Mouse (Mus musculus) adrenal gland, adult (tissue): ENCODE measurements around the gene Slc5a2.
A peak's percentile ranks its signal among the peaks of the same experiment; 100 is the strongest.

Experiments used
- DNase-seq, 2 experiments: peaks; one replicate each; pipeline ENCODE4 v3.0.0; 2022 to 2023; ENCODE audit warnings: low spot score in 1 of 2; ENCODE audit not compliant: inconsistent age in 2 of 2

Gene Slc5a2

DNA sequence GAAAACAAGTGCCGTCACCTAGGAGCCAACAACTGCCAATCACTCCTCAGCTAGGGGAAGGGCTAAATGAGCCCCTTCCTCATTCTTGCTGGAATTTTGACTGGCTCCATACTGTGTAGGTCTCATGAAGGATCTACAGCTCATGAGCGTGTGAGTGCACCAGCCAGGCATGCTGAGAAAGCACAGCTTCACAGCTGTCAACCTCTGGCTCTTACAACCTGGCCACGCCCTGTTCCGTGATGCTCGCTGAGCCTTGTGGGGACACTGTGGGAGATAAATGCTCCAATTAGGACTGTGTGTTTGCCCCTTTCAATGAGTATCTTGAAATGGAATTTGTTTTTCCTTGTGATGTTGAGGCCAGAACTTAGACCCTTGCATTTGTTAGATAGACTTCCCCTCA, 15.5 kb upstream of the Slc5a2 start:
- no peak for DNase-seq

DNA sequence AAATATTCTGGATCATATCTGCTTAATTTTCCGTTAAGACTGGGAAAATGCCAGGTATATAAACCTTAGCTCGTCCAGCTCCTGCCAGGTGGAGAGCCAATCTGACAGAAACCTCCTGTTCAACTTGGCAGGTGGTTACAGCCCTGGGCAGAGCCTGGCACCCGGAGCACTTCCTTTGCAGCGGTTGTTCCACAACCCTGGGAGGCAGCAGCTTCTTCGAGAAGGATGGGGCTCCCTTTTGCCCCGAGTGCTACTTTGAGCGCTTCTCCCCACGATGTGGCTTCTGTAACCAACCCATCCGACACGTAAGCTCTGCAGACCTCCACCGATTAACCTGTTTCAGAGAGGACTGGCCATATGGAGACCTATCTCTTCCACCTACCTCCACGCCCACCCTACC, 13.5 kb upstream of the Slc5a2 start:
- no peak for DNase-seq

DNA sequence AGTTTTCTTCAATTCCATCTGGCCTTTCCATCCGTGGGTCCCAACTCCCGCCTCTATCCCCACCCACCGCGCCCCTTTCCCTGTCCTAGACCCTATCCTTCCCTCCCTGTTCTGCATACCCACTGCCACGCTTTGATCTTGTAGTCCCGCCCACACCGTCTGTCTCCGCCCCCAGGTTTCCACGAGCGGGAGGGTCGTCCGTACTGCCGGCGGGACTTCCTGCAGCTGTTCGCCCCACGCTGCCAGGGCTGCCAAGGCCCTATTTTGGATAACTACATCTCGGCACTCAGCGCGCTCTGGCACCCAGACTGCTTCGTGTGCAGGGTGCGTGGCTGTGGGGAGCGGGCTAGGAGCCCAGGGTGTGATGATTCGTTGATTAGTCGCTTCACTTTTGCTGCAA, 12.8 kb upstream of the Slc5a2 start:
- no peak for DNase-seq

DNA sequence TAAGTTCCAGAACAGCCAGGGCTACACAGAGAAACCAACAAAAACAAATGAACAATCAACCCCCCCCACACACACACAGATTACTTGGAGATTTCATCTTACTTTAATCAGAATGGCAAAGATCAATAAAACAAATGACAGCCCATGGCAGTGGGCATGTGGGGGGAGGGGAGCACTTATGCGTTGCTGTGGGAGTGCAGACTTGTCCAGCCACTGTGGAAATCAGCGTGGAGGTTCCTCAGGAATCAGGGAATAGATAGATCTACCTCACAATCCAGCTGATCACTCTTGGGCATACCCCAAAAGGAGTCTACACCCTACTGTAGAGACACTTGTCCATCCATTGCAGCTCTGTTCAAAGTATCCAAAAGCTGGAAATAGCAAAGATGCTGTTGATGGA, 10.5 kb upstream of the Slc5a2 start:
- DNase-seq = no peak

DNA sequence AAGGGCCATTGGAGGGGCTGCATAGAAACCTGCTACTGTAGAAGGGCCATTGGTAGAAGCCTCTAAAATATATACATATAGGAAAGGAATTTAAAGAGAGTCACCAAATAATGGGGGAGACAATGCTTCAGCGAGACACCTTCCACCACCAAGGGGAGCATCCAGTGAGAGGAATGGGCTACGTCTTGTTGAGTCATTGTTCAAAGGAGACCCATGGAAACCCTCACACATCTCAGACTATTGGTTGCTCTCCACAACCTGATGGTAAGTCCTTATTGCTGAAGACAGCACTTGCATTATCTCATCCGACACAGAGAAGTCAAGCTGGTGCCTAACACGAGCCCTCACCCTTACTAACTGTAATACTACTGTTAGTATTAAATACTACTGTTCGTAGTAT, 9.7 kb upstream of the Slc5a2 start:
- no peak for DNase-seq

DNA sequence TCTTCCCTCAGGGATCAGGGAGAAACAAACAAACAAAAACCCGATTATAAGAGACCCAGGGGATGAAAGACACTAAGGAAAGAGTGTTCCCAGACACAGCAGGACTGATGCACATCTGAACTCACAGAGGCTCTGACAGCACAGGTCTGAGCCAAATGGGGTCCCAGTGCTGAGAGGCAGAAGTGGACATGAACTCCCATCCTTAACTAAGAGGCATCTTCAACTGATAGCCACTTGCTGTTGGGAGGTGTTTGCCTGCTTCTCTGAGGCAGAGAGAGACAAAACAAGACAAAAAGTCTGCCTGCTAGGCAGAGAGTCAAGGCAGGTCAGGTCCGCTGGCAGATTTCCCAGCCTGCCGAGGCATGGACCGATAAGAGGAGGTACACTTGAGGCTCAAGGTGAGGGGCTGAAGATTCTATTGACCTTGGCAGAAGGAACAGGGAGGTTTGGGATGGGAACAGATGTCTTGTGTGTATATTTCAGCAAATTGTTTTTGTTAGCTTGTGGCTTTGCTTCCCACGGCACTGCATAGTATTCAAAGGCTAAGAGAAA, 8.6 kb upstream of the Slc5a2 start:
- peak; percentile 61 to 72 for DNase-seq

DNA sequence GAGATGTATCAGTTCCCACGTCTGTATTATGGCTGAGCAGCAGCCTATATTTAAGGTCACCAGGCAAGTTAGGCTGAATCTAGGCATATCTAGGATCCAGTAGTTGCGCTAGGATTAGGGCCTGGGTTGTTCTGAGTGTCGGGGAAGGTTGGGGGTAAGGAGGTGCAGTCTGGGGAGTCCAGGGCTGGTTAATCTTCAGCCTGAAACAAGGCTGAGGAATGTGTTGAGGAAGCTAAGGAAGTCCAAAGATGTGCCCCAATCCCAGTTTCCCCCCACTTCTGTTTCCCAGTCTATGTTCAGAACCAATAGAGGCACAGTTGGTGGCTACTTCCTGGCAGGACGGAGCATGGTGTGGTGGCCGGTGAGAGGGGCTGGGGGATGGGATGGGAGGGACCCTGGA, 599 bp downstream of the Slc5a2 start:
- no peak for DNase-seq

DNA sequence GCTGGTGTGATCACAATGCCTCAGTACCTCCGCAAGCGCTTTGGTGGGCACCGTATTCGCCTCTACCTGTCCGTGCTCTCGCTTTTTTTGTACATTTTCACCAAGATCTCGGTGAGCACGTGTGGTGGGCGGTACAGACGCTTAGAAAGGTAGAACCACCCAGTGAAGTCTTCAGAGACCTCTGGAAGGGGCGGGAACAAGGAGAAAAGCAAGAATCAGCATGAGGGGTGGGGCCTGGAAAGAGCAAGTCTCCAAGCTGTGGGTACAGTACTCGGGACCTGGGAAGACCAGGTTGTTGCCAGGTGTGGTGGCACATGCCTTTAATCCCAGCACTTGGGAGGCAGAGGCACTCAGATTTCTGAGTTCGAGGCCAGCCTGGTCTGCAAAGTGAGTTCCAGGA, 1.9 kb downstream of the Slc5a2 start:
- DNase-seq = no peak

DNA sequence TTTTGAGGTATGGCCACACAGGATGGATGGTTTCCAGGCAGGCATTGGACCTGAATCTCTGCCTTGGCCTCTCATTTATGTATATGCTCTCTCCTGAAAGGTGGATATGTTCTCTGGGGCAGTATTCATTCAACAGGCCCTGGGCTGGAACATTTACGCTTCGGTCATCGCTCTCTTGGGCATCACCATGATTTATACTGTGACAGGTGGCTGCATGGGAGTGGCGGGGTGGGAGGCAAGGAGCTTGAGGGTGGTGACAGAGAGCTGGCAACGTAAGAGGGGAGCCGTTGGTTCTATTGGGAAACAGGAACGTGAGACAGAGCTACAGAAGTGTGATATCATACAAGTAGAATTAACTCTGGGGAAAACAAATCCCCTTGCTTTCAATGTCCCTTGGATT, 2.4 kb downstream of the Slc5a2 start:
- no peak for DNase-seq

DNA sequence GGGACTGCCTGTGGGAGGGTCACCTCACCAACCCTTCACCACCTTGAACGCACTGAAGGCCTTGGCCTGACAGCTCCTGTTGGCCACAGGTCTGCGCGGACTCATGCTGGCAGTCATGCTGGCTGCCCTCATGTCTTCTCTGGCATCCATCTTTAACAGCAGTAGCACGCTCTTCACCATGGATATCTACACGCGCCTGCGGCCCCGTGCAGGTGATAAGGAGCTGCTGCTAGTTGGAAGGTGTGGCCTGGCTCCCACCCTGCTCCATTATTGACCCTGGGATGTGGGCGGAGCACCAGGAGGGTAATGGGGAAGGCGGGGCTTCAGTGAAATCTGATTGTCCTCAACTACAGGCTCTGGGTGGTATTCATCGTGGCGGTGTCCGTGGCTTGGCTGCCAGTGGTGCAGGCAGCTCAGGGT, 5.0 kb downstream of the Slc5a2 start:
- no peak for DNase-seq

DNA sequence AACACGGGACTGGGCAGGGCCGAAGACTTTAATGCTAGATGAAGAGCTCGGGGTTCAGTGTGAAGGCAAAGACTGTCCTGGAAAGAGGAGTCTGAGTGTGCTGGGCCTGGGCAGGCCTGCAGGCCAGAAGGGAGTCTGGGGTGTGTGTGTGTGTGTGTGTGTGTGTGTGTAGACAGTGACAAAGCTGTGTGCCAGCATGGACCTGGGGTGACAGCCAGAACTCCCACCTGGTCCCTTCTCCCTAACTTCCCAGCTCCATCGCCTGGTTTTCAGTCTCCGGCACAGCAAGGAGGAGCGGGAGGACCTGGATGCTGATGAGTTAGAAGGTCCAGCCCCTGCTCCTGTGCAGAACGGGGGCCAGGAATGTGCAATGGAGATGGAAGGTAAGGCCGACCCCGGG, 6.0 kb downstream of the Slc5a2 start:
- no peak for DNase-seq

DNA sequence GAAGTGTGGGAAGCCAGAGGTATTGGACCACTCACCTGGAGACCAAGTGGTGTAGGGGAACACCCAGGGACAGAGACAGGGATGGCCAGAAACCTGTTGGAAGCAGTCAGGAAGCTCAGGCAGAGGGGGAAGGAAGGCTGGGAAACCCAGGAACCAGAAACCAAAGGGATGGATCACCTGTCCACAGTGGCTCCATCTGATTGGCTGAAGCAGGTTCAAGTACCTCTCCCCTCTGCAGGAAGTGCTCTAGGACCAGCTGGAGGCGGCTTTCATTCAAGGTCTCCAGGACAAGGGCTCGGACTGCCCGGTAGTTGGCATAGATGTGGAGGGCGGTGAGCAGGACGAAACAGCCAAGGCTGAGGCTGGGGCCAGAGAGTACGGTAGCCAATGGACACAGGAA, 10.6 kb downstream of the Slc5a2 start:
- peak in 1 of 2 experiments; percentile 44 for DNase-seq

DNA sequence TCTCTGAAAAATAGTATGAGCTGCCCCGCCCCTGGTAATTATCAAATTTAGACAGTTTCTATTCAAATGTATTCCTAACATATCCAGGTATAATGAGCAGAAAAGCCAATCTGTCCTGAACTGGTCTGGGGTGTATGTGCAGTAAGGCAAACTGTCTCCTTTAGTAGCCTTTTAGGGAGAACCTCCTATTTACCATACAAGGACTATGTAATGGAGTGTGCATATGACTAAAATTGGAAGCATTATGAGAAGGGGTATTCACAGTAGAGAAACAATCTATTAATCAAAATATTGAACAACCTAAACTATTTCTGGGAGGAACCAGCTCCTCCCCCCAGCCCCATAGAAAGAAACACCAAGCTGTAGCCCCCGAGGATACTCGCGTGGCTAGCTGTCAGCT, 14.3 kb downstream of the Slc5a2 start:
- DNase-seq = no peak

DNA sequence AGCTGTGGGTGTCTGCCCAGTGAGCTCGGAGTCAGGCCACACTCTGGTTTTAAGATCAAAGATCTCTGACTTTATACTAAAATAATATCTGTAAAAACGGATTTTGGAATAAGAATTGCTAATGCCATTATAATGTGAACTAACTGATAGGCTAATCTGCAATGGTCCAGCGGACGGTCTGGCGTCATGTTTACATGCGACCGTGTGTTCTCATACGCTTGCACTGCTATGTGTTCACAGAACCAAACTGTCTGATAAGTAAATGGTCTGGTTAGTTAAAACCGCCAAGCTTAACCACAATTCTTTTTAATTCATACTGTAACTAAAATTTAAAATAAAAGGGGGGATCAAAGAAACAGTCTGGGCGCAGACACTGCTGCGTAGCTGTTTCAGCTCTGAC, 16.3 kb downstream of the Slc5a2 start:
- no peak for DNase-seq

DNA sequence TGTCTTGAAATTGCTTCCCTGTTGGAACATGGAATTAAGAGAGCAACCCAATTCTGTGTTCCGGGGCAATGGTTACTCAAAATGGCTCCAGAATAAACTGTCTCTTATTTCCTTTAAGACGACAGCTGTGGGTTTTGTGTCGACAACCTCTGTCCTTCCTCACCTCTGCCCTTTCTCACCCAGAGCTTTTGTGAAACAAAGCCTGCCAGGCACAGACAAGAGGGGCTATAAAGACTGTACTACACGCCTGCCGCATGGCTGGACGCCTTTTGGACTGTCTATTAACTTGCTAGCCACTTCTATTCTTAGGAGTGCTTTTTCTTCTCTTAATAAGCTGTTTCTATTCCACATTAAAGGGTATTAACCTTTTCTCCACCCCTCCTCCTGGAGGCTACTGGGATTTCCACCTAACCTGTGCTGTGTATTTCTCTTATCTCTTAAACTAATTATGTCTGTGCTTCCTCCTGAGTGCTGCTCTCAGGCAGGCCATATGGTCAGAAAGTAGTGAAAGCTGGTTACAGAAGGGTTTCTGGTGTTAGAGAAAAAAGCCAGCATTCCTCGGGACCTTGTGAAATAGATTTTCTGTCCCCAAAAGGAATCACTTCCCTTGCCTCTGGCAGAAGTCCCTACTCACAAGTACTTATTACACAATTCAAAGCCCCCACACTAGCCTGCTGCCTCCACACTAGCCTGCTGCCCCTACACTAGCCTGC, 17.2 kb downstream of the Slc5a2 start:
- DNase-seq = peak in 1 of 2 experiments; percentile 38

DNA sequence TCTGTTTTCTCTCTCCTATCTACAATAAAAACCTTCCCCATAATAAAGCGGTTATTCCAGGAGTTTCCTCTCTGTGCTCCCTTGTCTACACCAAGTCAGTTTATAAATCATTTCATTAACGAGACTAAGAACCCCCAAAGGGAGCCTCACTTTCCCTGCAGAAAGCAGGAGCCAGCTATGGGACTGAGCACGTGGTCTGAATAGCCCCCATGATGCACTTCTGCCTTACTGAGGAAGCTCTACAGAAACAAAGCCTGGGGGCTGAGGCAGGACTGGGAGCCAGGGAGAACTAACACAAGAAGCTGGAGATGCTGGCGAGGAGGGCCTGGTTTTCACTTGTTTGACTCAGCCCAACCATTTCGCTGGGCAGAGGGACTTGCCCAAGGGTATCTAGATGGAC, 18.6 kb downstream of the Slc5a2 start:
- no peak for DNase-seq

DNA sequence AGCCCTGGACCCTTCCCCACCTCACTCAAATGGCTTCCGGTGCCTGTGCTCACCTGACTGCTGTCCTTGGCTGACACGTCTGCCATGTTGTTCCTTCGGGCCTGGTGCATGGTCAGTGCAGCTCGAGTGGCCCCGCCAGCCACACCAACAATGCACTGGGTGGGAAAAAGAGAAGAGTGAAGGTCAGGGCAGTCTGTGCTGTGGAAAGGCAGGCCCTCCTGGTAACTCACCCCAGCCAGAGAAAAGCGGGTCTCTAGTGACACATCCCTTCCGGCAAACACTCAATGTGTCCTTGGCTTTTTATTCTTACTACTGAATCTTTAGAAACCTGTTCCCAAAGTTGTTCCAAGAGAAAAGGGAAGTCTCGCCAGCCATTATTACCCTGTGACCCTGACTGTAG, 19.6 kb downstream of the Slc5a2 start:
- DNase-seq = peak; percentile 58 to 71

DNA sequence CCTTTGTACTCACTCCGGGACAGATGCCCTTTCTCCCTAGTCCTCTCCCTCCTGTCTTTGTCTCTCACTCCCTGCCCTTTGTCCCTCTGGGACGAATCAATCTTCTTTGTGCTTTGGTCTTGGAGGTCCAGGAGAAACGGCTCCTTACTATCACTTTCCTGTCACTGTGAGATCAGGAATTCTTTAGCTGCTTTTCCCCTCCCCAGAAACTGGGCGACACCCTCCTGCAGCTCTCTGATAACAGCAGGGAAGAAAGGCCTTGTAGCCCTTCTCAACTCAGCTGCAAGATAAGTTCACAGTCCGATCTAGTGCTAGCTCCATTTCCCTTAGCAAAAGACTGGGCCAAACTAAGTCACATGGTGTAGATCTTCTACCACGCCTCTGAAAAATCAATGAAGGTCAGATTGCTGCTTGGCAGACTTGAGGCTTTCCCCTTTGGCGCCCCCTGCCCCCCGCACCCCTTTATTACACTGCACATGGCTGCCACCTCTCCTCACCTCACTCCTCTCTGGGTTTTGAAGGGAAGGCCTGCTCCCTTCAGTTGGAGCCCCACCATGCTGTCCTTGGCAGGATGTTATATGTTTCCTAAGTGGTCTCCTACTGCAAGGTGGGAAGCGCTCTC, 23.6 kb downstream of the Slc5a2 start:
- DNase-seq = peak; percentile 39 to 70

DNA sequence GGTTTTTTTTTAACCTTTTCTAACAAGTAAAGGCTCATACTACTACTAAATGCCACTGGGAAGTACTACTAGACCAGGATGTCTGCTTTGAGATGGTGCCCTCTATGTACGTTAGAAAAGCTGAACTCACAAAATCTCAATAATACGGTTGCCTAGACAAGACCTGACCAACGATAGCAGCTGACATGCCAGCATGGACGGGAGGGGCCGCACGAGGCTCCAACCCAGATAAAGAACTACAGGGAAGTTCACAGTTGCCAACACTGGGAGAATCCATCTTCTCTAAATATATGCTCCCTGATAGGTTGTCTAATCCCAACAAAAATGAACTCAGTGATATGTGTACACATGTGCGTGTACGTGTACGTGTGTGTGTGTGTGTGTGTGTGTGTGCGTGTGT, 29.3 kb downstream of the Slc5a2 start:
- DNase-seq = no peak

DNA sequence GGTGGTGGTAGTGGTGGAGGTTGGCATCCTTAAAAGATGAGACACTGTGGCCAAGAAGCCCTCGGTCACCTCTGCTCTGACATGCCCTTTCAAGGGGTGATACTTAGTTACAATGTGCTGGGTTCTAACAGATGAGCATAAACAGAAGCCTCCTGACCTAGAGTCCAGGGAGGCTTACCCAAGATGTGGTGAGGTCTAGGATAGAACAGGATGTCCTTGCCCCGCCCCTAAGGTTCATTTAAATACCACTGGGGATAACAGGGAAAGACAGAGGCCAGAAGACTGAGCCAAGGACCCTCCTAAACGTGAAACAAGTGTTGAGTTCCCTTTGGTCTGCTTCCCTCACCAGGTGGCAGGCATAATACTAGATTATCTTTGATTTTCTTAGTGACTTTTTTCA, 31.1 kb downstream of the Slc5a2 start:
- no peak for DNase-seq

DNA sequence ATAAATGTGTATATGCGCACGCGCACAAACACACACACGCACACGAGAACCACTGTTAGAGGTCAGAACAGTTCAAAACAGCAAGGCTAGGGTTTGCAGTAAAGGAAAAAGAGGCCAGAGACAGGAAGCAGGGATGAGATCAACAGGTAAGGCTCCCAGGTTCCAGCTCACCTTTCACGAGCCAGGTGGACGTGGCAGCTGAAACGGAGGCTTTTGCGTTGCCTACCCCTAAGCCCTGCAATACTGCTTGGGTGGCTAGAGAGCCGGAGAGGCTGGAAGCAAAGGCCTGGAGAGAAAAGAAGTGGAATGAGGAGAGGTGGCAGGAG, 31.8 kb downstream of the Slc5a2 start:
- no peak for DNase-seq

DNA sequence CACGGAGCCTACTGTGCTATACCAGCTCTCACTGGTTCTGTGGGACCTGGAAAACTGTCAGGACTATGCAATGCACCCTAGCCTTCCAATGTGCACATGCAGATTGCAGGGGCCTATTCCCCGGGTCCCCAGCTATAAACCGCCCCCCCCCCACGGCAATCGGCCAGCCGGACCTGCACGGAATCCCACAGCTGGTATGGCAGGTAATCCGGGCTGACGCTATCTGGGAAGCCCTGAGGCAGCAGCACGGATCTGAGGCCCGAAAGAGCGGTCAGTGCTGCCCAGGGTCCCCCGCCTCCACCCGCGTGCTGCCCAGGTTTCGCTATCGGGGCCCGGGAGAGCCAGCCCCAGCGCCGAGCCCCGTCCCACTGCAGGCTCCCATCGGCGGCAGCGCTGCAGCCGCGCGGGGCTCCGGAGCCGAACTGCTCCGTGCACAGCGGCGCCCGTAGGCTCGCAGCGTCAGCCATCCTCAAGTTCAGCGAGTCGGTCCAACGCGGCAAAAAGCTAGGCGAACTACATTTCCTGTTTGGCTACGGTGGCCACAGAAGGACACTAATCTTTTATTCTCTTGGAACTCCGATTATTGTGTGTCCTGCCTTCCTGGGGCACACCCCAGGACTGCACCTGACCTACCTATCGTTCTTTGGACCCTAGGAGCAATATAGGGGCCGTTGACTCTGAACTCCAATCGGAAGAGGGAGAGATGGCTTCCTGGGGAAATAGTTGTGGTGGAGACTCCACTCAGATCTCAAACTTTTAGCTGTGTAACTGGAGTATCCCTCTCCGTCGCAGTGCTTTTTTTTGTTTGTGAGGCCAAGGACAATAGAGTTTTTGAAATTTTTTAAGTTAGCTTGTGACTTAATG, 32.4 kb downstream of the Slc5a2 start, which contains the start of gene BC017158:
TSS of gene BC017158 (minus strand) at position 554 of the 864 bp plus-strand sequence.
- DNase-seq = peak; percentile 78 to 96
